In the genomic region with DNA sequence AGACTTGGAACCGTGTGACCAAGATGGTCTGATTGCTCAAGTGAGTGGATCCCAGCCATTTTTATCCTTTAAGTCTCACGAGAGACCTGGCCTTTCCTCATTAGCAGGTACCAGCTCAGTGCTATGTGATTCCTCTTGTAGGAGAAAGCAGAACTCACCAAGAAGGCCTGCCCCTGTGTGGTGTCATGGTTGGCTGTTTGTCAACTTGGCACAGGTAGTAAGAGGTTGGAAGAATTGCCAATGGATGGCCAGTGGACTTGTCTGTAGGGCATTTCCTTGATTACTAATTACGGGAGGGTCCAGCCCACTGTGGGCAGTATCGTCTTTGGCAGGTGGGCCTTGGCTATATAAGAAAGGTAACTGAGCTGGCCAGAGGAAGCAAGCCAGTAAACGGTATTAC, we compare ENCODE assay signal across 8 mouse cellular contexts.
"Had no signal": no experiment of that assay in that cellular context is flagged by ENCODE, and none has a peak within 500 bp of the region (broad histone marks: within the 10 kb centered on the region; RNA-seq: fewer than 3 reads in every experiment).

No protein-coding gene starts in this region.

- ATAC-seq: midbrain, embryonic 13.5 days had no signal

- DNase-seq: kidney, postnatal 36 days; lung, adult 2 months; lung, postnatal 36 days; right cerebral cortex, postnatal 14 days; thymus, postnatal 36 days had no signal

- H3K27ac ChIP-seq: limb, embryonic 12.5 days; liver, embryonic 15.5 days; midbrain, embryonic 13.5 days had no signal

- H3K27me3 ChIP-seq: liver, embryonic 15.5 days; midbrain, embryonic 13.5 days had no signal

- H3K4me3 ChIP-seq: limb, embryonic 12.5 days; liver, embryonic 15.5 days; midbrain, embryonic 13.5 days had no signal
